Mouse (Mus musculus): ENCODE data around the gene Tmod4. TPM values are rescaled to one million over a fixed set of nuclear protein-coding genes. Genes with fewer than 3 reads are reported as not detected.
A peak's percentile ranks its signal among the peaks of the same experiment; 100 is the strongest.
"Not testable (repeated sequence)": the region's sequence is repeated elsewhere in the genome, so short reads cannot be mapped to it uniquely, and the experiment has no call there.

Gene Tmod4
- polyA plus RNA-seq, 1 experiment from 2014 or later = 1.7 TPM

DNA sequence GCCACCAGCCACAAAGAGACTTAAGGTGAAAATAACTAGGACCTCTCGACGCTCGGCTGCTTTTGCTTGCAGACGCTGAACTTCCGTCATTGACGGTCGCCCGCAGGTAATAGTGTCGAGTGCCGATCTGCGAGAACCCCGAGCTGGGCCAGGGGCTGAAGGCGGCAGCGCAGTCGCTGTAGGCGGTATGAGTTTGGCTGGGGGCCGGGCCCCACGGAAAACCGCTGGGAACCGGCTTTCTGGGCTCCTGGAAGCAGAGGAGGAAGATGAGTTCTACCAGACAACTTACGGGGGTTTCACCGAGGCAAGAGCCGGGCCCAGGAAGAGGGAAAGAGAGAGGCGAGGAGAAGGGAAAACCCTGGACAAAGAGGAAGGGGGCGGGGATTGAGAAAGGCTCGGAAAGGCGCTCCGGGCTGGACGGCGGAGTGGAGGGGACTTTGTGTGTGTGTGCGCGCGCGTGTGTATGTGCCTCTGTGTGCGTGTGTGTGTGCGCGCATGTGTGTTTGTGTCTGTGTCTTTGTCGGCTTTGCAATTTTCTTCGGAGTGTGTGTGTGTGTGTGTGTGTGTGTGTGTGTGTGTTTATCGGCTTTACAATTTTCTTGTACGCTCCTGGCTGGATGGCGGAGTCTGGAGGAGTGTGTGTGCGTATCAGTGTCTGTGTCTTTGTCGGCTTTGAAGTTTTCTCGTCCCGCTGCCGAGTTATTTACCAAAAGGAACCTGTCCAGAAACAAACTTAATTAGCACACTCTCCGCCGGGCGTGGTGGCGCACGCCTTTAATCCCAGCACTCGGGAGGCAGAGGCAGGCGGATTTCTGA, 13.2 kb upstream of the Tmod4 start, which contains the start of gene Vps72:
Gene Vps72 (plus strand): TSS at position 112 of the 816 bp plus-strand sequence.
- Histone ChIP-seq H3K36me3 (replicated peaks; ENCODE audit: control insufficient read depth, insufficient read depth) (peaks cover 14% of the 10 kb centered on the region; the same call in 1 of the 2 replicates), H3K4me1 (replicated peaks; ENCODE audit: control insufficient read depth, insufficient read depth, low read length) (peaks cover 11% of the 10 kb centered on the region), H3K27ac (peak within 1 kb of the TSS; percentile 95), H3K4me3 (replicated peaks; ENCODE audit: low read length) (peak within 1 kb of the TSS; percentile 68), H3K9me3 (ENCODE audit: control insufficient read depth, low read length) (no peaks in the 10 kb centered on the region), H3K27me3 (ENCODE audit: control insufficient read depth, insufficient read depth, low read length) (no peaks in the 10 kb centered on the region), H3K4me2 (replicated peaks) (peak within 1 kb of the TSS; percentile 49), H3K9ac (peak within 1 kb of the TSS; percentile 79)
- ATAC-seq (ENCODE audit: low FRiP score) = peak; percentile 75
- DNase-seq (ENCODE audit: low spot score) = peak; percentile 85
- under 1% methylated on average over 53 of the region's 54 CpGs for WGBS

DNA sequence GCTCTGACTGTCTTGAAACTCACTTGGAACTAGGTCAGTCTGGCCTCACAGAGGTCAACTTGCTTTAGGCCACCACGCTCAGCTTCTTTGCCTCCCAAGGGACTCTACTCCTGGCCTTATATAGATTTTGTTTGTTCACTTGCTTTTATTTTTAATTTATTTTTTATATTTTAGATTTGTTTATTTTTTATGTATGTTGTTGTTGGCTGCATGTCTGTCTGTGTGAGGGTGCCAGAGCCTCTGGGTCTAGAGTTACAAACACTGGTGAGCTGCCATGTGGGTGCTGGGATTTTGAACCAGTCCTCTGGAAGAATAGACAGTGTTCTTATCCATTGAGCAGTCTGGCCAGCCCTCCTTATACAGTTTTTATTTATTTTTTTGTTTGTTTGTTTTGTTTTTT, 11.5 kb upstream of the Tmod4 start:
- Histone ChIP-seq H3K9me3 (ENCODE audit: control insufficient read depth, low read length) (no peaks in the 10 kb centered on the region), H3K36me3 (replicated peaks; ENCODE audit: control insufficient read depth, insufficient read depth) (peaks cover 24% of the 10 kb centered on the region), H3K4me1 (replicated peaks; ENCODE audit: control insufficient read depth, insufficient read depth, low read length) (peaks cover 11% of the 10 kb centered on the region), H3K4me3 (replicated peaks; ENCODE audit: low read length) (no peak overlapping the region), H3K9ac (no peak overlapping the region), H3K4me2 (replicated peaks) (peak overlapping the region; percentile 49; the same call in 1 of the 2 replicates), H3K27me3 (ENCODE audit: control insufficient read depth, insufficient read depth, low read length) (no peaks in the 10 kb centered on the region), H3K27ac (no peak overlapping the region)
- DNase-seq (ENCODE audit: low spot score) = no peak
- WGBS = 87% methylated on average over 1 of the region's 1 CpGs
- no peak for ATAC-seq (ENCODE audit: low FRiP score)

DNA sequence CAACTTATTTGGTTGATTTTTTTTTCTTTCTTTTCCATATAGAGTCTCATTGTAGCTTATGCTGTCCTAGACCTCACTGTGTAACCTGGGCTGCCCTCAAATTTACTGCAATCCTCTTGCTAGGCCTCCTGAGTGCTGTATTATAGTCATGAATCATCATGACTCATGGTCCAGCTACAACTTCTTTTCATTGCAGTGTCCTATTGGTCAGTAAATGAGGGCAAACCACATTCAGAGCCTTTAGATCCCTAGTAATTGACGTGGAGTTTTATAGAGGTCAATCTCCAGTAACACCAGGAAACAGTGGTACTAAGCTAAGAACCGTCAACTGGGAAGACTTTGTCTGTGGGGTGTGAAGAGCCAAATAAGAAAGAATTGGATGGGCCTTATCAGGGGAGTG, 6.5 kb upstream of the Tmod4 start:
- ATAC-seq (ENCODE audit: low FRiP score) = no peak
- no peak for DNase-seq (ENCODE audit: low spot score)
- peaks cover 73% of the 10 kb centered on the region for H3K36me3 ChIP-seq (replicated peaks; ENCODE audit: control insufficient read depth, insufficient read depth)
- H3K27ac ChIP-seq = no peak overlapping the region
- H3K9ac ChIP-seq = no peak overlapping the region
- H3K4me1 ChIP-seq (replicated peaks; ENCODE audit: control insufficient read depth, insufficient read depth, low read length) = peaks cover under 1% of the 10 kb centered on the region; the same call in 1 of the 2 replicates
- no peak overlapping the region for H3K4me3 ChIP-seq (replicated peaks; ENCODE audit: low read length)
- H3K4me2 ChIP-seq (replicated peaks) = no peak overlapping the region
- H3K27me3 ChIP-seq (ENCODE audit: control insufficient read depth, insufficient read depth, low read length) = no peaks in the 10 kb centered on the region
- 95% methylated on average over 2 of the region's 2 CpGs for WGBS
- no peaks in the 10 kb centered on the region for H3K9me3 ChIP-seq (ENCODE audit: control insufficient read depth, low read length)

GRCm38 (mm10) chr3:95121580-95121979, 2.7 kb upstream of the Tmod4 start:
- ATAC-seq (ENCODE audit: low FRiP score) (no peak), DNase-seq (ENCODE audit: low spot score) (no peak)
- H3K36me3 ChIP-seq (replicated peaks; ENCODE audit: control insufficient read depth, insufficient read depth) = peaks cover 64% of the 10 kb centered on the region
- no peaks in the 10 kb centered on the region for H3K4me1 ChIP-seq (replicated peaks; ENCODE audit: control insufficient read depth, insufficient read depth, low read length)
- no peak overlapping the region for H3K4me3 ChIP-seq (replicated peaks; ENCODE audit: low read length)
- WGBS = 89% methylated on average over 6 of the region's 6 CpGs
- no peak overlapping the region for H3K9ac ChIP-seq
- no peaks in the 10 kb centered on the region for H3K9me3 ChIP-seq (ENCODE audit: control insufficient read depth, low read length)
- H3K27ac ChIP-seq = no peak overlapping the region
- no peaks in the 10 kb centered on the region for H3K27me3 ChIP-seq (ENCODE audit: control insufficient read depth, insufficient read depth, low read length)
- no peak overlapping the region for H3K4me2 ChIP-seq (replicated peaks)

GRCm38 (mm10) chr3:95124972-95125371, 696 bp downstream of the Tmod4 start:
- H3K4me2 ChIP-seq (replicated peaks) = no peak overlapping the region
- 35% methylated on average over 5 of the region's 5 CpGs for WGBS
- no peak overlapping the region for H3K27ac ChIP-seq
- ATAC-seq (ENCODE audit: low FRiP score) (no peak), DNase-seq (ENCODE audit: low spot score) (peak; percentile 43)
- no peaks in the 10 kb centered on the region for H3K4me1 ChIP-seq (replicated peaks; ENCODE audit: control insufficient read depth, insufficient read depth, low read length)
- H3K4me3 ChIP-seq (replicated peaks; ENCODE audit: low read length) = no peak overlapping the region
- peaks cover 43% of the 10 kb centered on the region for H3K36me3 ChIP-seq (replicated peaks; ENCODE audit: control insufficient read depth, insufficient read depth)
- no peak overlapping the region for H3K9ac ChIP-seq
- H3K9me3 ChIP-seq (ENCODE audit: control insufficient read depth, low read length) = no peaks in the 10 kb centered on the region
- no peaks in the 10 kb centered on the region for H3K27me3 ChIP-seq (ENCODE audit: control insufficient read depth, insufficient read depth, low read length)

DNA sequence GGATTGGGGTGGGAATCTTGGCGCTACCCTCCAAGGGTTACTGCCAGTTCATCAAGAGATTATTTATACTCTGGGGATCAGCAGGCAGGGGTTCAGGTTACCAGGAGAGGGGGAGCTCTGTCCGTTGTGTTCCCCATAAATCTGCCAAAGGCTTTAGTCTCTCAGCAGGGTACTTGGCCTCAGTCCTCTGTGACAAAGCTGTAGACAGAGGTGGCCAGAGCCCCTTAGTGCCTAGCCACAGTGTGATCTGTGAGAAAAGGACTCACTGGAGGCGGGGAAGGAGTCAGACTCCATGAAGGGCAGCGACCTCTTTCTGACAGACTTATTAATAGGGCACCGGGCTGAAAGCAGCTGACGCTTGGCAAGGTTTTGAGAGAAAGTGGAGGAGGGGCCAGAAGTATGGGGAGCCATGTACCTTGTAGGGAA, 5.0 kb downstream of the Tmod4 start:
- ATAC-seq (ENCODE audit: low FRiP score) (no peak), DNase-seq (ENCODE audit: low spot score) (no peak)
- H3K27ac ChIP-seq = no peak overlapping the region
- 50% methylated on average over 6 of the region's 6 CpGs for WGBS
- H3K36me3 ChIP-seq (replicated peaks; ENCODE audit: control insufficient read depth, insufficient read depth) = peaks cover 29% of the 10 kb centered on the region
- H3K9ac ChIP-seq = no peak overlapping the region
- H3K4me2 ChIP-seq (replicated peaks) = no peak overlapping the region
- no peak overlapping the region for H3K4me3 ChIP-seq (replicated peaks; ENCODE audit: low read length)
- peaks cover 5% of the 10 kb centered on the region for H3K4me1 ChIP-seq (replicated peaks; ENCODE audit: control insufficient read depth, insufficient read depth, low read length)
- no peaks in the 10 kb centered on the region for H3K27me3 ChIP-seq (ENCODE audit: control insufficient read depth, insufficient read depth, low read length)
- H3K9me3 ChIP-seq (ENCODE audit: control insufficient read depth, low read length) = no peaks in the 10 kb centered on the region

DNA sequence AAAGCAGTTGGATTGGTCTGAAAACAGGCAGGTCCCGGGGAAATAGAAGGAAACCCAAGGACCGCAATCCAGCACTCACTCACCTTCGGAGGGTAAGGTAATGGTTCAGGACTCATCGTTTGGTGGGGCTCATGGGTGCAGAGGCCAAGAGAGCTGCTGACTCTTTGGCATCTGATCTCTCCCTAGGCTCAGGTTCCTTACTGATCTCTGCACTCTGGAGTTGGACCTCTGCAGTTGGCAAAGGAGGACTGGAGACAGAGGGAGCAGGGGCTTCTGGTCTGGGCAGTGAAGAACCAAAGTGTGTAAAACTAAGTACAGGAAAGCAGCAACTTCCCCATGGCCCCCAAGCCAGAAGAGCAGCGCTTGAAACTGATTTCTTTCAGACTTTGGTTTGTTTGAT, 5.8 kb downstream of the Tmod4 start:
- Histone ChIP-seq H3K9ac (no peak overlapping the region), H3K4me2 (replicated peaks) (no peak overlapping the region), H3K4me3 (replicated peaks; ENCODE audit: low read length) (no peak overlapping the region), H3K27me3 (ENCODE audit: control insufficient read depth, insufficient read depth, low read length) (no peaks in the 10 kb centered on the region), H3K36me3 (replicated peaks; ENCODE audit: control insufficient read depth, insufficient read depth) (peaks cover 29% of the 10 kb centered on the region), H3K9me3 (ENCODE audit: control insufficient read depth, low read length) (no peaks in the 10 kb centered on the region), H3K27ac (no peak overlapping the region), H3K4me1 (replicated peaks; ENCODE audit: control insufficient read depth, insufficient read depth, low read length) (peaks cover 8% of the 10 kb centered on the region)
- DNase-seq (ENCODE audit: low spot score) (no peak), ATAC-seq (ENCODE audit: low FRiP score) (no peak)
- WGBS = 88% methylated on average over 5 of the region's 5 CpGs

GRCm38 (mm10) chr3:95132389-95132788, 8.1 kb downstream of the Tmod4 start:
- H3K4me3 ChIP-seq (replicated peaks; ENCODE audit: low read length); DNase-seq (ENCODE audit: low spot score); H3K9me3 ChIP-seq (ENCODE audit: control insufficient read depth, low read length); H3K4me2 ChIP-seq (replicated peaks); H3K9ac ChIP-seq; H3K27me3 ChIP-seq (ENCODE audit: control insufficient read depth, insufficient read depth, low read length); H3K27ac ChIP-seq; ATAC-seq (ENCODE audit: low FRiP score): not testable (repeated sequence)
- Histone ChIP-seq H3K4me1 (replicated peaks; ENCODE audit: control insufficient read depth, insufficient read depth, low read length) (peaks cover 13% of the 10 kb centered on the region), H3K36me3 (replicated peaks; ENCODE audit: control insufficient read depth, insufficient read depth) (peaks cover 29% of the 10 kb centered on the region)
- 86% methylated on average over 2 of the region's 2 CpGs for WGBS

- WGBS = 62% methylated on average over 11 of the region's 11 CpGs
Measured at GRCm38 (mm10) chr3:95133176-95133575, 8.9 kb downstream of the Tmod4 start.

More at GRCm38 (mm10) chr3:95133176-95133575, 8.9 kb downstream of the Tmod4 start:
- H3K4me3 ChIP-seq (replicated peaks; ENCODE audit: low read length) = peak overlapping the region; percentile 43
- peak overlapping the region; percentile 73 for H3K27ac ChIP-seq
- peaks cover 13% of the 10 kb centered on the region for H3K4me1 ChIP-seq (replicated peaks; ENCODE audit: control insufficient read depth, insufficient read depth, low read length)
- peak overlapping the region; percentile 81 for H3K4me2 ChIP-seq (replicated peaks)
- peak overlapping the region; percentile 63 for H3K9ac ChIP-seq
- H3K36me3 ChIP-seq (replicated peaks; ENCODE audit: control insufficient read depth, insufficient read depth) = peaks cover 29% of the 10 kb centered on the region
- peak; percentile 9; the same call in 1 of the 2 replicates for ATAC-seq (ENCODE audit: low FRiP score)
- no peaks in the 10 kb centered on the region for H3K27me3 ChIP-seq (ENCODE audit: control insufficient read depth, insufficient read depth, low read length)
- H3K9me3 ChIP-seq (ENCODE audit: control insufficient read depth, low read length) = no peaks in the 10 kb centered on the region
- no peak for DNase-seq (ENCODE audit: low spot score)
